Mouse (Mus musculus) liver, embryonic 14.5 days (tissue): ENCODE results near the gene Fbxo39. TPM values are rescaled to one million over a fixed set of nuclear protein-coding genes. Genes with fewer than 3 reads are reported as not detected.
A peak's percentile ranks its signal among the peaks of the same experiment; 100 is the strongest.

Experiments used
- ATAC-seq: fragments of 200-750 bp; cut with Nextera tagmentation; 2 replicates; pipeline ENCODE4 v1.8.0; 2017; ENCODE audit warnings: moderate number of reproducible peaks, mild to moderate bottlenecking, moderate library complexity; ENCODE audit not compliant: insufficient read depth
- DNase-seq, 3 experiments: peaks; one replicate each; pipeline ENCODE4 v3.0.0-alpha.2; 2012 to 2013; ENCODE audit warnings: low read depth in 3 of 3, low spot score in 3 of 3
- H3K27ac ChIP-seq: fragments of 300-500 bp; sonication (generic); 2 replicates; pipeline ENCODE4 v1.5.1; 2014; ENCODE audit warnings: moderate library complexity, mild to moderate bottlenecking, control low read depth, inconsistent platforms
- H3K27me3 ChIP-seq: fragments of 300-500 bp; sonication (generic); 2 replicates; pipeline ENCODE4 v1.6.1; 2014; ENCODE audit warnings: mild to moderate bottlenecking, low read length, moderate library complexity; ENCODE audit not compliant: control insufficient read depth, insufficient read depth
- H3K36me3 ChIP-seq: fragments of 300-500 bp; sonication (generic); replicated peaks from 2 replicates; pipeline ENCODE4 v1.6.1; 2014; ENCODE audit warnings: low read depth; ENCODE audit not compliant: control insufficient read depth, insufficient read depth
- H3K4me1 ChIP-seq, 2 experiments: fragments of 200-500 bp in 1 of 2; fragments of 300-500 bp in 1 of 2; sonication (generic) in 1 of 2; replicated peaks; 2 replicates each; pipeline ENCODE4 v1.6.1; 2012 to 2014; ENCODE audit warnings: antibody characterized with exemption in 1 of 2, inconsistent platforms in 1 of 2, low read length in 1 of 2; ENCODE audit not compliant: control insufficient read depth in 2 of 2, insufficient read depth in 2 of 2
- H3K4me2 ChIP-seq: fragments of 300-500 bp; sonication (generic); 2 replicates; pipeline ENCODE4 v1.6.1; 2014; ENCODE audit warnings: low read depth, mild to moderate bottlenecking, control low read depth, moderate library complexity
- H3K4me3 ChIP-seq, 2 experiments: fragments of 200-500 bp in 1 of 2; fragments of 300-500 bp in 1 of 2; sonication (generic) in 1 of 2; 2 replicates each; pipeline ENCODE4 v1.5.1; 2012 to 2014; ENCODE audit warnings: low read depth in 2 of 2, low read length in 2 of 2, mild to moderate bottlenecking in 2 of 2, control low read depth in 1 of 2, inconsistent platforms in 1 of 2, moderate library complexity in 1 of 2; ENCODE audit not compliant: insufficient read depth in 1 of 2
- H3K9ac ChIP-seq: fragments of 300-500 bp; sonication (generic); replicated peaks from 2 replicates; pipeline ENCODE4 v1.6.1; 2014; ENCODE audit warnings: mild to moderate bottlenecking, control low read depth, moderate library complexity
- H3K9me3 ChIP-seq: fragments of 300-500 bp; sonication (generic); 2 replicates; pipeline ENCODE4 v1.6.1; 2016; ENCODE audit warnings: low read length, mixed read lengths; ENCODE audit not compliant: control insufficient read depth
- CTCF ChIP-seq: IDR thresholded peaks from 2 replicates; pipeline ENCODE4 v1.5.1; 2016; ENCODE audit warnings: antibody characterized with exemption, low read depth, control low read depth
- EP300 ChIP-seq: IDR thresholded peaks from 2 replicates; pipeline ENCODE4 v1.6.1; 2016; ENCODE audit warnings: antibody characterized with exemption, low read depth
- WGBS: fragments of 180-500 bp; shearing (Covaris S2); extraction: QIAGEN DNeasy Blood & Tissue Kit; methylation state at CpG from one replicate; pipeline ENCODE4 v1.1.7; 2014; ENCODE audit not compliant: insufficient replicate concordance; 5-methylcytosine and 5-hydroxymethylcytosine counted together
- polyA plus RNA-seq, 2 experiments: library from polyadenylated mRNA; depleted of rRNA in 1 of 2; stranded (reverse) in 1 of 2; unstranded in 1 of 2; fragments of >200 nt; fragmentation: Nextera tagmentation in 1 of 2; extraction: Ambion mirVana in 1 of 2; gene quantifications; 2 replicates each; pipeline versions ENCODE4 v1.2.1 to v1.2.3; 2012 to 2014

Gene Fbxo39
- polyA plus RNA-seq, 2 experiments, result not detected

DNA sequence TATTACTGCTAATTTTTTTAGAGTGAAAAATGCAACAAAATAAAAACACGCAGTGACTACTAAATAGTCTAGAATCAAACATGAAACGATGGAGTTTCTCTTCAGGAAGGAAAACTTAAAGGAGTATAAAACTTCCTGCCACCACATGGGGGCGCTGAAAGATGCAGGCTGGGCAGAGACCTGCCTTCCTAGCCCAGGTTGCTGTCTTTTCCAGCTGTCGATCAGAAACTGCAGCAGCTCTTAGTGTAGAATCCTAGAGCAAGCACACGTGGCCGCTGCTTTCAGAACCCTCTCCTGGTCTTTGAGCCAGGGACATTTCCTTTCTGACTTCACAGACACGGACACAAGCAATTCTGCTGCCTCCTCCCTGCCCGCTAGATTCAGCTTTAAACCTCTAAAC, 29.7 kb downstream of the Fbxo39 start:
- Histone ChIP-seq H3K4me3 (no peak overlapping the region), H3K27ac (no peak overlapping the region), H3K4me1 (peaks cover 0 to 2% of the 10 kb centered on the region in 2 experiments; a peak in 1 of 4 replicates), H3K9me3 (no peaks in the 10 kb centered on the region), H3K4me2 (no peak overlapping the region), H3K9ac (no peak overlapping the region), H3K27me3 (no peaks in the 10 kb centered on the region), H3K36me3 (no peaks in the 10 kb centered on the region)
- ATAC-seq (no peak), DNase-seq (peak in 2 of 3 experiments; percentile 10 to 13)
- 22% methylated on average over 8 of the region's 8 CpGs for WGBS
- TF ChIP-seq CTCF (peak; percentile 73), EP300 (no peak)

DNA sequence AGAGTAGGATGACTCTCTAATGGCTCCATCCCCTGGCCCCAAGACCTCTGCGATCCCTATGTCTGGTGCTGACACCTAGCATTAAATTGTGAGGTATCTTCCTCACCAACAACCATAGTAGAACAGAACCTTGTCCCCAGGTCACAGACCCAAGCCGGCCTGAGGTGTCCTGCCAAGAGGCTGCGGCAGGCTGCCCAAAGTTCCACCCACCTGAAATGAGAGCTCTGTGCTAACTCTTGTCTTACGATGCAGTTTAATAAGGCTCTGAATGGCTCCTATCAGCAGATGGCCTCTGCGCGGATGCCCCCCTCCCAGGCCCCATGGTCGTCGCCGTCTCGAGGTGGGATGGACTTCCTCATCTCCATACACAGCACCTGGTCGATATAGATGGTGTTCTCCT, 30.2 kb downstream of the Fbxo39 start:
- no peaks in the 10 kb centered on the region for H3K36me3 ChIP-seq
- no peak for DNase-seq
- H3K9ac ChIP-seq, result no peak overlapping the region
- no peaks in the 10 kb centered on the region for H3K27me3 ChIP-seq
- 73% methylated on average over 11 of the region's 11 CpGs for WGBS
- H3K4me1 ChIP-seq, result peaks cover 0 to 2% of the 10 kb centered on the region in 2 experiments; a peak in 1 of 4 replicates
- no peak overlapping the region for H3K4me2 ChIP-seq
- no peak for TF ChIP-seq CTCF
- no peak for TF ChIP-seq EP300
- H3K4me3 ChIP-seq, result no peak overlapping the region
- H3K27ac ChIP-seq, result no peak overlapping the region
- no peaks in the 10 kb centered on the region for H3K9me3 ChIP-seq
- ATAC-seq, result no peak

- no peak for TF ChIP-seq CTCF
- TF ChIP-seq EP300, result no peak
- Histone ChIP-seq H3K4me2 (no peak overlapping the region), H3K9me3 (no peaks in the 10 kb centered on the region), H3K27me3 (no peaks in the 10 kb centered on the region), H3K36me3 (no peaks in the 10 kb centered on the region), H3K9ac (no peak overlapping the region), H3K4me3 (no peak overlapping the region), H3K27ac (no peak overlapping the region), H3K4me1 (no peaks in the 10 kb centered on the region)
- no peak for DNase-seq
- ATAC-seq, result no peak
- 37% methylated on average over 10 of the region's 10 CpGs for WGBS
These were observed 34.3 kb downstream of the Fbxo39 start for GRCm38 (mm10) chr11:72348563-72348962.

GRCm38 (mm10) chr11:72349016-72349415, 34.8 kb downstream of the Fbxo39 start:
- DNase-seq (no peak), ATAC-seq (no peak)
- no peak overlapping the region for H3K4me3 ChIP-seq
- H3K27ac ChIP-seq, result no peak overlapping the region
- WGBS, result 46% methylated on average over 8 of the region's 8 CpGs
- H3K4me1 ChIP-seq, result no peaks in the 10 kb centered on the region
- H3K4me2 ChIP-seq, result no peak overlapping the region
- no peaks in the 10 kb centered on the region for H3K9me3 ChIP-seq
- H3K9ac ChIP-seq, result no peak overlapping the region
- H3K36me3 ChIP-seq, result no peaks in the 10 kb centered on the region
- H3K27me3 ChIP-seq, result no peaks in the 10 kb centered on the region
- no peak for TF ChIP-seq EP300
- no peak for TF ChIP-seq CTCF

DNA sequence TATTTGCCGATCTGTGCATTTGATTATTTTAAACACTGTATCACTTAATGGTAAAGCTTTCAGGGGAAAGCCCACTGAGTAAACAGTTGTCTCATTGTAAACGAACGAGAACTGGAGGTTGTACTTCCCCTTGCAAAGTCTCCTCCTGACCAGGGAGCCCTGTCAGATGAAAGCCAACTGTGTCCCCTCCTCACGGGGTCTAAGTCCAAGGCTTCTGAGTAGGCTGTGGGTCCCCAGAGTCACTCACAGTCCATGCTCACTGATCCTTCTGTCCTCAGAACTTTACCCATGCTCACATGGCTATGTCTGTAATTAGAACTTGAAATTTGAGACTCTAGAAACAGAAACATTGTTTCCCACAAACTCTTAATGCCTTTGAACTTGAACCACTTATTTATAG, 35.4 kb downstream of the Fbxo39 start:
- Histone ChIP-seq H3K9me3 (no peaks in the 10 kb centered on the region), H3K36me3 (no peaks in the 10 kb centered on the region), H3K4me3 (no peak overlapping the region), H3K27me3 (no peaks in the 10 kb centered on the region), H3K4me1 (no peaks in the 10 kb centered on the region), H3K27ac (no peak overlapping the region), H3K4me2 (no peak overlapping the region), H3K9ac (no peak overlapping the region)
- ATAC-seq (no peak), DNase-seq (no peak)
- TF ChIP-seq CTCF (no peak), EP300 (no peak)
- WGBS, result 37% methylated on average over 4 of the region's 4 CpGs
